Mouse (Mus musculus): ENCODE data around the gene Eomes.

The Eomes gene

DNA sequence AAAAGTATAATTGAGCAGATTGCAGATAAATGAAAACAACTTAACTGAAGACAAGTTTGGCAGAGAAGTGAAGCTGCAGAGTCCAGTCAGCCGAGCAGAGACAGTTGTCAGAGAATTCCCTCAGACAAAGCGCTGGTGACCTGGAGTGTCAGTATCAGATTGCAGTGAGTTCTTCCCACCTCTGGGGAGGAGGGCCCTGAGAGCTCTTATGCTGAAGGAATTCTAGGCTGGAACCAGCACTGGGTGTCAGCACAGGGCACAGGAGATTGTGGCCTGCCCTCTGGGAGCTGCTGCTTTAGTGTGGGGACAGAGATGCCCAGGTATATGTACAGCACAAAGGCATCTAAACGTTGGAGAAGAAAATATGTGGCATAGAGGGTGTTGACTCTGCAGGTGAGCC is 42.8 kb downstream of the Eomes start:
- no peak for DNase-seq

GRCm38 (mm10) chr9:118521659-118522058 is 43.6 kb downstream of the Eomes start:
- DNase-seq: no peak

DNA sequence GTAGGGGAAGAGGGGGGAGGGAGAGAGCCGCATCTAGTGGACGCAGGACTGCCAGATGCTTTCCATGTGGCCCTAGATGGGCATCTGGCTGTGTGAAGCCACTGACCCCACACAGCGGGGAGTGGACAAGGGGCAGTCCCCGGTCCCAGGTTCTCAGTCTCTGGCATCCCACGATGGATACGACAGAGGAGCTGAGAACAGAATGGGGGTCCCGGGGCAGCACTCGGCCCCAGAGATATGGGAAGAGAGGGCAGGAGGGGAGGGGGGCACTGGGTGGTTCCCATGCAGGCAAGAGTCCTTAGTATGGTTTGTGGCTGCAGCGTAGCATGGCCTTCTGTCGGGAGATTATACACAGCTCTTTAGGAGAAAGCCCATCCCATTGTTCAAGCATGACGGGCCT is 45.7 kb downstream of the Eomes start:
- DNase-seq: no peak

DNA sequence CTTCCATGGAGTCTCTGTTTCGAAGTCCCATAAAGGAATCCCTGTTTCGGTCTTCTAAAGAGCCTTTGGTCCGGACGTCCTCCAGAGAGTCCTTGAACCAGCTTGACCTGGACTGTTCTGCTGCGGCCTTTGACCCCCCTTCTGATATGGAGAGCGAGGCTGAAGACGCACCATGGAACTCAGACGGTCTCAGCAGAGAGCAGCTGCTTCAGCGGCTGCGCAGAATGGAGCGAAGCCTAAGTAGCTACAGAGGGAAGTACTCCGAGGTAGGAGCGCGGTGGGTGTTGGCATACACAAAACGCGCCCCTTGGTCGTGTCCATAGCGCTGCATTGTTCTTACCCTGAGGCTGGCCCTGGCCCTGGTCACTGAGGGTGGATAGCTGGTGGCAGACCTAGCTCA is 49.0 kb downstream of the Eomes start:
- no peak for DNase-seq

DNA sequence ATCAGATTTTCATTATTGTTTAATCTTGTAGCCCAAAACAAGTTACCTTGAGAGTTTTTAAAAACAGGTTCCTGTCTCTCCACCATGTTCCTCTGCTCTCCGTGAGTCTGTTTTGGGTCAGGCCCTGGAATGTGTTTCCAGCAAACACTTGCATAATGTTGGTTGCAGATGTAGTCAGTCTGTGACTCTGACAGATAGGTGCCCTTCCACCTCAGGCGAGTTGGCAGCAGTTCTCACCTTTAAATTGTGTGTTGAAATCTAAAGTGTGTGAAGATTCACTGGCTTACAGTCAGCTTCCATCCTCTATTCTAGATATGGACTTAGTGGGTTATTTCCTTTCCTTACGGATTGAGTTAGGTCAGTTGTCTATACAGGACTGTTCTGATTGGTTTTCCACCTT is 51.8 kb downstream of the Eomes start:
- no peak for DNase-seq

DNA sequence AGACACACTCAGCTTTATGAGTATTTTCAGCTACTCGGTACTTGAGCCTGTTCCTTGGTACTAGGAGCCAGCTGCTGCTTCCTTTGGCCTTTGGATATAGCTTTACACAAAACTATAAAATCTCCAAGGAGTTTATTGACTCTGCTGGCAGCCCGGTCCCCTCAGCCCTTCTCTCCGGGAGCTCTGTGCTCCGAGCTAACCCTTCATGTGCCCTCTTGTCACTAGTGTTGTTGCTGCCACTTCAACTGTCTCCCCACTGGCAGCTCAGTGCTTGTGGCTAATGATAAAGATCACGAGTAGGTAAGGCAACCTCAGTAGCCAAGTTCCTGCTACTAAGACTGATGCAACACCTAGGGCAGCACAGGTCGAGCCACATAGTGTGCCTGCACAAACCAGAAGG is 52.7 kb downstream of the Eomes start:
- DNase-seq: no peak

GRCm38 (mm10) chr9:118532516-118533205 is 54.6 kb downstream of the Eomes start:
- no peak for DNase-seq

All from kidney, postnatal 10 days (tissue).